ENCODE assay signal across 19 mouse cellular contexts in genomic region chr2:23070491-23070890, GRCm38 (mm10). TPM values are rescaled to one million over a fixed set of nuclear protein-coding genes. Genes with fewer than 3 reads are reported as not detected.
DNase-seq lines count a peak whose midpoint lies in the region; ATAC-seq and TF ChIP-seq lines count a peak whose summit lies in the region.
"Had no signal": no experiment of that assay in that cellular context is flagged by ENCODE, and none has a peak within 500 bp of the region (broad histone marks: within the 10 kb centered on the region; RNA-seq: fewer than 3 reads in every experiment).

No protein-coding gene starts in this region.

- peaks cover 10% of the 10 kb centered on the region for H3K4me1 ChIP-seq in liver, adult 2 months (ENCODE audit: control insufficient read depth, insufficient read depth, low read length)
- peaks cover 2% of the 10 kb centered on the region; the same call in 1 of the 2 replicates for H3K4me1 ChIP-seq in testis, adult 2 months (ENCODE audit: control insufficient read depth, insufficient read depth, low read length)
- H3K4me1 ChIP-seq in neural tube, embryonic 15.5 days, result peaks cover 22% of the 10 kb centered on the region
- H3K4me1 ChIP-seq: heart, embryonic 10.5 days had no signal

- H3K4me2 ChIP-seq in neural tube, embryonic 15.5 days, result peak overlapping the region; percentile 22

- no peak for TF ChIP-seq POLR2A in liver, adult 2 months (IDR thresholded peaks at IDR 0.05; ENCODE audit: extremely low read depth, insufficient read depth, low read length)
- TF ChIP-seq POLR2A in testis, adult 2 months (IDR thresholded peaks at IDR 0.05; ENCODE audit: control insufficient read depth, low read depth, low read length), result no peak

- TF ChIP-seq CTCF in liver, adult 2 months (IDR thresholded peaks at IDR 0.05; ENCODE audit: low read depth, low read length), result no peak
- no peak for TF ChIP-seq CTCF in testis, adult 2 months (IDR thresholded peaks at IDR 0.05; ENCODE audit: control insufficient read depth, insufficient read depth, insufficient replicate concordance, low read depth, low read length)

- 29% methylated on average over 2 of the region's 2 CpGs for WGBS in liver, adult 2 months
- WGBS in neural tube, embryonic 15.5 days, result 95% methylated on average over 2 of the region's 2 CpGs

- peaks cover 7% of the 10 kb centered on the region for H3K36me3 ChIP-seq in liver, adult 2 months (ENCODE audit: control insufficient read depth, insufficient read depth, low read length)
- peaks cover 3% of the 10 kb centered on the region for H3K36me3 ChIP-seq in testis, adult 2 months (ENCODE audit: control insufficient read depth, insufficient read depth, low read length)
- no peaks in the 10 kb centered on the region for H3K36me3 ChIP-seq in neural tube, embryonic 15.5 days

- DNase-seq in cerebellum, adult 9-11 months, result peak; percentile 17
- DNase-seq in cerebellum, postnatal 25 days, result no peak
- DNase-seq in liver, adult 2 months (ENCODE audit: extremely low read depth, low read depth, low spot score), result peak; percentile 75
- DNase-seq in liver, result no peak
- no peak for DNase-seq in testis, postnatal 14 days (ENCODE audit: low spot score)
- no peak for DNase-seq in layer of hippocampus, adult 18-20 months (ENCODE audit: low spot score in 2 of 2)
- DNase-seq: adrenal gland, adult 8-10 months; cerebellum, adult 18-20 months; gastrocnemius, adult 2 months; gastrocnemius, postnatal 25 days; heart, adult 18-20 months; heart, postnatal 10 days had no signal

- H3K79me2 ChIP-seq in liver, adult 2 months (ENCODE audit: control insufficient read depth, insufficient read depth, low read length), result peaks cover 12% of the 10 kb centered on the region; the same call in 1 of the 2 replicates

- H3K27me3 ChIP-seq in liver, adult 2 months (ENCODE audit: control insufficient read depth, insufficient read depth, low read length), result no peaks in the 10 kb centered on the region
- no peaks in the 10 kb centered on the region for H3K27me3 ChIP-seq in testis, adult 2 months (ENCODE audit: control insufficient read depth, insufficient read depth, low read length)
- H3K27me3 ChIP-seq in neural tube, embryonic 15.5 days (replicated peaks), result no peaks in the 10 kb centered on the region
- H3K27me3 ChIP-seq: forebrain, embryonic 13.5 days had no signal

- peak overlapping the region; percentile 62 for H3K4me3 ChIP-seq in liver, adult 2 months (ENCODE audit: insufficient read depth, low read depth, low read length)
- peak overlapping the region; percentile 5 for H3K4me3 ChIP-seq in testis, adult 2 months (ENCODE audit: control insufficient read depth, low read depth, low read length)
- H3K4me3 ChIP-seq in neural tube, embryonic 15.5 days (replicated peaks), result no peak overlapping the region

- ATAC-seq in neural tube, embryonic 15.5 days (ENCODE audit: low FRiP score), result no peak
- ATAC-seq: forebrain, embryonic 13.5 days; hindbrain, postnatal 0 days had no signal

- peak overlapping the region; percentile 66 for H3K27ac ChIP-seq in liver, adult 2 months (replicated peaks; ENCODE audit: insufficient read depth, low read depth, low read length)
- no peak overlapping the region for H3K27ac ChIP-seq in testis, adult 2 months (ENCODE audit: control insufficient read depth, insufficient read depth, low read depth, low read length)
- no peak overlapping the region for H3K27ac ChIP-seq in neural tube, embryonic 15.5 days (replicated peaks)
- H3K27ac ChIP-seq: embryonic facial prominence, embryonic 10.5 days; forebrain, embryonic 13.5 days; heart, embryonic 10.5 days had no signal

- no peaks in the 10 kb centered on the region for H3K9me3 ChIP-seq in neural tube, embryonic 15.5 days (replicated peaks)
- H3K9me3 ChIP-seq: embryonic facial prominence, embryonic 10.5 days; forebrain, embryonic 13.5 days; G1E; heart, embryonic 10.5 days had no signal

- H3K9ac ChIP-seq in liver, adult 2 months (ENCODE audit: low read depth, low read length), result peak overlapping the region; percentile 69
- H3K9ac ChIP-seq in neural tube, embryonic 15.5 days (replicated peaks), result no peak overlapping the region

RNA-seq across cellular contexts. Expression of gene Acbd5, which starts 2.5 kb away (rescaled TPM):
- total RNA-seq in liver, adult 2 months (2014; rRNA removed), result 168 and 189 TPM in 2 replicates
- polyA plus RNA-seq in liver, adult 2 months (2012; rRNA removed), result 23.2 and 24.2 TPM in 2 replicates
- 7.8 and 10.6 TPM in 2 replicates for polyA plus RNA-seq in testis, adult 2 months (2012; rRNA removed)
- 69.1 and 80.0 TPM in 2 replicates for polyA plus RNA-seq in neural tube, embryonic 15.5 days (2015; fragmentation: Nextera tagmentation; extraction: Ambion mirVana)
- total RNA-seq in layer of hippocampus, adult 18-20 months (2021), result 10 to 100 TPM; 76.0 to 84.7 TPM

RNA-seq across cellular contexts. Expression of gene Abi1, which starts 30.4 kb away (rescaled TPM):
- 35.6 and 36.0 TPM in 2 replicates for total RNA-seq in liver, adult 2 months (2014; rRNA removed)
- polyA plus RNA-seq in liver, adult 2 months (2012; rRNA removed), result 50.1 and 53.9 TPM in 2 replicates
- polyA plus RNA-seq in testis, adult 2 months (2012; rRNA removed), result 28.0 and 29.1 TPM in 2 replicates
- polyA plus RNA-seq in neural tube, embryonic 15.5 days (2015; fragmentation: Nextera tagmentation; extraction: Ambion mirVana), result 57.3 and 62.1 TPM in 2 replicates
- total RNA-seq in layer of hippocampus, adult 18-20 months (2021), result 100 to 1,000 TPM; 213 to 220 TPM

Comparison
In these comparisons a context has a peak if more than half of its experiments do, and no peak if none do; other contexts are left out.
1. DNase-seq: peak in cerebellum, adult 9-11 months (single experiment) and liver, adult 2 months (single experiment); none in cerebellum, postnatal 25 days (0 of 2), liver (single experiment), testis, postnatal 14 days (single experiment) and layer of hippocampus, adult 18-20 months (0 of 2).